Mouse (Mus musculus) right cerebral cortex, adult 2 months (tissue): ENCODE measurements around the gene Vcl.

Experiments used
- DNase-seq, 2 experiments: peaks; one replicate each; pipeline ENCODE4 v3.0.0; 2021 to 2022; ENCODE audit warnings: low spot score in 2 of 2

Gene Vcl

GRCm38 (mm10) chr14:20928848-20929745, at the start of gene Vcl:
TSS of gene Vcl (plus strand) at chr14:20929398.
- DNase-seq, result peak; percentile 98

- DNase-seq, result no peak
These were observed 44.5 kb upstream of the Vcl start for GRCm38 (mm10) chr14:20884691-20885090.

- DNase-seq, result no peak
These were observed 43.9 kb upstream of the Vcl start for GRCm38 (mm10) chr14:20885091-20885888.

GRCm38 (mm10) chr14:20886266-20886665, 42.9 kb upstream of the Vcl start:
- peak; percentile 15 to 28 for DNase-seq

GRCm38 (mm10) chr14:20887541-20888085, 41.6 kb upstream of the Vcl start:
- no peak for DNase-seq

- peak; percentile 40 to 43 for DNase-seq
These were observed 37.2 kb upstream of the Vcl start for GRCm38 (mm10) chr14:20891941-20892402.

- DNase-seq, result no peak
These were observed 35.4 kb upstream of the Vcl start for GRCm38 (mm10) chr14:20893815-20894214.

- no peak for DNase-seq
These were observed 27.9 kb upstream of the Vcl start for GRCm38 (mm10) chr14:20901267-20901666.

GRCm38 (mm10) chr14:20903137-20903536, 26.1 kb upstream of the Vcl start:
- no peak for DNase-seq

- no peak for DNase-seq
These were observed 17.4 kb upstream of the Vcl start for GRCm38 (mm10) chr14:20911811-20912210.

- peak; percentile 71 to 72 for DNase-seq
These were observed 14.8 kb upstream of the Vcl start for GRCm38 (mm10) chr14:20914415-20914814.

GRCm38 (mm10) chr14:20916625-20917612, 12.3 kb upstream of the Vcl start:
- DNase-seq, result no peak

GRCm38 (mm10) chr14:20924071-20924789, 5.0 kb upstream of the Vcl start:
- no peak for DNase-seq

GRCm38 (mm10) chr14:20927470-20928307, 1.5 kb upstream of the Vcl start:
- no peak for DNase-seq

- DNase-seq, result no peak
These were observed 901 bp upstream of the Vcl start for GRCm38 (mm10) chr14:20928308-20928685.

- peak; percentile 32 to 33 for DNase-seq
These were observed 726 bp downstream of the Vcl start for GRCm38 (mm10) chr14:20929814-20930434.

- no peak for DNase-seq
These were observed 1.5 kb downstream of the Vcl start for GRCm38 (mm10) chr14:20930481-20931391.

GRCm38 (mm10) chr14:20938424-20938823, 9.2 kb downstream of the Vcl start:
- DNase-seq, result no peak
